Mouse (Mus musculus): ENCODE measurements around the gene Bcl2.

The Bcl2 gene

DNA sequence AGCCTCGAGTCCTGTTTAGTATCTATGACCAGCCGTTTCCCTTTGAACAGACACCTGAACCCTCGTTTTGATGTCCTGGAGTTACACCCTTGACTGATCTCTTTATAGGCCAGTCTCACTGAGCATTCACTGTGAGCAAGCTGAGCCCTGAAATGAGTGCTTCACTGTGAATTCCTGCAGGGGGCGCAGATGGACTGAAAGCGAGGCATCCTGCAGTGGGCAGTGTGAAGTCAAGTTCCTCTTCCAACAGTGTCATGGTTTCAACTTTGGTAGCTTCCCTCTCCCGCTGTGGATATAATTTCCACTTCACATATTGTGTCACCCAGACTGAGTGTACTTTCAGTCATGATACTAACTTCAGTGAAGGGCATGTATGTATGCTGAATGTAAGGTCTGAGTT is 202.5 kb downstream of the Bcl2 start:
- ChIA-PET CTCF (interaction anchor here (0.6 to 2.0 kb wide), 12 partner anchors 10 to 218 kb away, joined by 3 to 10 read pairs (median 4); no protein-coding TSS in a partner anchor), POLR2A (no interaction called here)

GRCm38 (mm10) chr1:106507556-106507955 is 206.5 kb downstream of the Bcl2 start:
- POLR2A ChIA-PET: no interaction called here
- CTCF ChIA-PET: interaction anchor here in 1 of 4 experiments (0.6 kb wide), 1 partner anchor 9 kb away, joined by 3 read pairs; no protein-coding TSS in a partner anchor

GRCm38 (mm10) chr1:106503910-106504309 is 210.2 kb downstream of the Bcl2 start:
- POLR2A ChIA-PET: no interaction called here
- CTCF ChIA-PET: no interaction called here

- ChIA-PET POLR2A (no interaction called here), CTCF (no interaction called here)
These were observed 210.7 kb downstream of the Bcl2 start for GRCm38 (mm10) chr1:106503407-106503806.

DNA sequence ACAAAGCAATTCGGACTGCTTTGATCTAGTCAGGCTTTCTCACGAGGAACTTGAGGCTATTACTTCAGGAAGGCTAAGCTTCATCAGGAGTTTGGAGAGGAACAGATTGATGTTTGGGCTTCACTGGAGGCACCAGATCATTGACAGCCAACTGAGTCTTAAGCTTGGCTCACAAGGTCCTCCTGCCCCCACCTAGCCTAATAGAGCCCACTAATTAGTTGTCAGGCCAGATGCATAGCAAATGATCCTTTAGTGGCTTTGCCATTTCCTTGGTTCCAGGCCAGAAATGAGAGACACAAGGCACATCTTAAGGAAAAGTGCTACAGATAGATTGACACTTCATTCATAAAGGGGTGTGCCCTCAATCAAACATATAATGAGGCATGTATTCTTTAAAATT is 216.1 kb downstream of the Bcl2 start:
- ChIA-PET POLR2A (no interaction called here), CTCF (no interaction called here)

Data from embryonic stem cell, embryonic (primary cell).